Mouse (Mus musculus): ENCODE results near the gene Myh9. TPM values are rescaled to one million over a fixed set of nuclear protein-coding genes. Genes with fewer than 3 reads are reported as not detected.
A peak's percentile ranks its signal among the peaks of the same experiment; 100 is the strongest.

Myh9 gene
- polyA plus RNA-seq, 1 experiment = 64.1 TPM

DNA sequence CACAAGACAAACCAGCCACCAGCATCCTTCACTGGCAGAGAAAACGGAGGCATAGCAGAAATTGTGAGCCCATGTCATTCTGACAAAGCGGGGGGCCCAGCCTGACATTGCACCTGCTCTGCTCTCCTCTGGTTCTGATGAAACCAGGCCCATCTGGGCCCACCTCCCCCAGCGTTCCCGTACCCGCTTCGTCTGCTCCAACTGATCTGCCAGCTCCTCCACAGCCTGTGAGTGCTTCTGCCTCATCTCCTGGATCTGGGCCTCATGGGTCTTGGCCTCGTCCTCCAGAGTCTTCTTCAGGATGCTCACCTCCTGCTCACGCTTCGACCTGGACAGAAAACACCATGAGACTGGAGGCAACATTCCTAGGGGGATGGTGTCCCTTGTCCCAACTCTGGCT, 71.0 kb downstream of the Myh9 start:
- 89% methylated on average over 9 of the region's 9 CpGs for WGBS
- Histone ChIP-seq H3K36me3 (ENCODE audit: control insufficient read depth, insufficient read depth, low read length) (peaks cover 16% of the 10 kb centered on the region), H3K27ac (ENCODE audit: insufficient read depth, low read depth, low read length) (no peak overlapping the region), H3K27me3 (replicated peaks; ENCODE audit: control insufficient read depth, insufficient read depth, low read length) (no peaks in the 10 kb centered on the region), H3K4me3 (ENCODE audit: insufficient read depth, low read depth, low read length) (no peak overlapping the region), H3K4me1 (ENCODE audit: control insufficient read depth, insufficient read depth, low read length) (no peaks in the 10 kb centered on the region)
- no peak for TF ChIP-seq CTCF (conservative IDR thresholded peaks at IDR 0.05; ENCODE audit: insufficient read depth, insufficient read length, low read depth, low read length)
- no peak for TF ChIP-seq POLR2A (IDR thresholded peaks at IDR 0.05; ENCODE audit: low read depth, low read length)
- DNase-seq = no peak

GRCm38 (mm10) chr15:77770341-77770740, 71.6 kb downstream of the Myh9 start:
- Histone ChIP-seq H3K27ac (ENCODE audit: insufficient read depth, low read depth, low read length) (no peak overlapping the region), H3K36me3 (ENCODE audit: control insufficient read depth, insufficient read depth, low read length) (peaks cover 16% of the 10 kb centered on the region), H3K4me1 (ENCODE audit: control insufficient read depth, insufficient read depth, low read length) (no peaks in the 10 kb centered on the region), H3K27me3 (replicated peaks; ENCODE audit: control insufficient read depth, insufficient read depth, low read length) (no peaks in the 10 kb centered on the region), H3K4me3 (ENCODE audit: insufficient read depth, low read depth, low read length) (no peak overlapping the region)
- DNase-seq = peak; percentile 55
- 66% methylated on average over 5 of the region's 5 CpGs for WGBS
- TF ChIP-seq POLR2A (IDR thresholded peaks at IDR 0.05; ENCODE audit: low read depth, low read length) (no peak), CTCF (conservative IDR thresholded peaks at IDR 0.05; ENCODE audit: insufficient read depth, insufficient read length, low read depth, low read length) (no peak)

- TF ChIP-seq POLR2A (IDR thresholded peaks at IDR 0.05; ENCODE audit: low read depth, low read length) (no peak), CTCF (conservative IDR thresholded peaks at IDR 0.05; ENCODE audit: insufficient read depth, insufficient read length, low read depth, low read length) (no peak)
- 90% methylated on average over 11 of the region's 11 CpGs for WGBS
- Histone ChIP-seq H3K27me3 (replicated peaks; ENCODE audit: control insufficient read depth, insufficient read depth, low read length) (no peaks in the 10 kb centered on the region), H3K4me1 (ENCODE audit: control insufficient read depth, insufficient read depth, low read length) (no peaks in the 10 kb centered on the region), H3K36me3 (ENCODE audit: control insufficient read depth, insufficient read depth, low read length) (peaks cover 16% of the 10 kb centered on the region), H3K4me3 (ENCODE audit: insufficient read depth, low read depth, low read length) (no peak overlapping the region), H3K27ac (ENCODE audit: insufficient read depth, low read depth, low read length) (no peak overlapping the region)
- no peak for DNase-seq
Measured at GRCm38 (mm10) chr15:77766981-77767380, 75.0 kb downstream of the Myh9 start.

GRCm38 (mm10) chr15:77765484-77766093, 76.4 kb downstream of the Myh9 start:
- Histone ChIP-seq H3K27ac (ENCODE audit: insufficient read depth, low read depth, low read length) (no peak overlapping the region), H3K4me3 (ENCODE audit: insufficient read depth, low read depth, low read length) (no peak overlapping the region), H3K4me1 (ENCODE audit: control insufficient read depth, insufficient read depth, low read length) (no peaks in the 10 kb centered on the region), H3K36me3 (ENCODE audit: control insufficient read depth, insufficient read depth, low read length) (peaks cover 22% of the 10 kb centered on the region), H3K27me3 (replicated peaks; ENCODE audit: control insufficient read depth, insufficient read depth, low read length) (no peaks in the 10 kb centered on the region)
- no peak for TF ChIP-seq POLR2A (IDR thresholded peaks at IDR 0.05; ENCODE audit: low read depth, low read length)
- DNase-seq = no peak
- 81% methylated on average over 16 of the region's 16 CpGs for WGBS

- H3K27me3 ChIP-seq (replicated peaks; ENCODE audit: control insufficient read depth, insufficient read depth, low read length) = no peaks in the 10 kb centered on the region
- WGBS = 65% methylated on average over 13 of the region's 13 CpGs
- H3K27ac ChIP-seq (ENCODE audit: insufficient read depth, low read depth, low read length) = peak overlapping the region; percentile 45; the same call in 1 of the 2 replicates
- no peaks in the 10 kb centered on the region for H3K4me1 ChIP-seq (ENCODE audit: control insufficient read depth, insufficient read depth, low read length)
- no peak for TF ChIP-seq POLR2A (IDR thresholded peaks at IDR 0.05; ENCODE audit: low read depth, low read length)
- no peak for TF ChIP-seq CTCF (conservative IDR thresholded peaks at IDR 0.05; ENCODE audit: insufficient read depth, insufficient read length, low read depth, low read length)
- peak; percentile 77 for DNase-seq
- H3K36me3 ChIP-seq (ENCODE audit: control insufficient read depth, insufficient read depth, low read length) = peaks cover 22% of the 10 kb centered on the region
- H3K4me3 ChIP-seq (ENCODE audit: insufficient read depth, low read depth, low read length) = no peak overlapping the region
Measured at GRCm38 (mm10) chr15:77764391-77765006, 77.5 kb downstream of the Myh9 start.

GRCm38 (mm10) chr15:77763702-77764101, 78.3 kb downstream of the Myh9 start:
- no peak for TF ChIP-seq CTCF (conservative IDR thresholded peaks at IDR 0.05; ENCODE audit: insufficient read depth, insufficient read length, low read depth, low read length)
- no peak for TF ChIP-seq POLR2A (IDR thresholded peaks at IDR 0.05; ENCODE audit: low read depth, low read length)
- no peak for DNase-seq
- no peaks in the 10 kb centered on the region for H3K4me1 ChIP-seq (ENCODE audit: control insufficient read depth, insufficient read depth, low read length)
- WGBS = 71% methylated on average over 11 of the region's 11 CpGs
- H3K36me3 ChIP-seq (ENCODE audit: control insufficient read depth, insufficient read depth, low read length) = peaks cover 20% of the 10 kb centered on the region
- peak overlapping the region; percentile 45; the same call in 1 of the 2 replicates for H3K27ac ChIP-seq (ENCODE audit: insufficient read depth, low read depth, low read length)
- H3K4me3 ChIP-seq (ENCODE audit: insufficient read depth, low read depth, low read length) = no peak overlapping the region
- H3K27me3 ChIP-seq (replicated peaks; ENCODE audit: control insufficient read depth, insufficient read depth, low read length) = no peaks in the 10 kb centered on the region

DNA sequence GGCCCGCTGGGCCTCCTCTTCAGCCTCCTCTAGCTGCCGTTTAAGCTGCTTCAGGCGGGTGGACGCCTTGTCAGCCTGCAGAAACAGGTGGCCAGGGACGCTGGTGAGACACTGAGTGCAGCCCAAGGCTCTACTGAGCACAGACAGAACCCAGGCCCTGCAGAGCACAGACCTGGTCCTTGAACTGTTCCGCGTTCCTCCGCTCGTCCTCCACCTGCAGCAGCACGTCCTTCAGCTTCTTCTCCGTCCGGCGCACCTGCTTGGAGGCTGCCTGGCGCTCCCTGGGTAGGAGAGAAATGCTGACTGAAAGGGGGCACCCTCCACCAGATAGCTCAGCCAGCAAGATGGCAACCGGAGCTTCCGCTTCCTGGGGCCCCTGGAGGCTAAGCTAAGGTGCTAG, 78.9 kb downstream of the Myh9 start:
- no peak overlapping the region for H3K27ac ChIP-seq (ENCODE audit: insufficient read depth, low read depth, low read length)
- no peaks in the 10 kb centered on the region for H3K27me3 ChIP-seq (replicated peaks; ENCODE audit: control insufficient read depth, insufficient read depth, low read length)
- peaks cover 20% of the 10 kb centered on the region for H3K36me3 ChIP-seq (ENCODE audit: control insufficient read depth, insufficient read depth, low read length)
- 87% methylated on average over 16 of the region's 16 CpGs for WGBS
- TF ChIP-seq CTCF (conservative IDR thresholded peaks at IDR 0.05; ENCODE audit: insufficient read depth, insufficient read length, low read depth, low read length) (no peak), POLR2A (IDR thresholded peaks at IDR 0.05; ENCODE audit: low read depth, low read length) (no peak)
- no peaks in the 10 kb centered on the region for H3K4me1 ChIP-seq (ENCODE audit: control insufficient read depth, insufficient read depth, low read length)
- DNase-seq = no peak
- H3K4me3 ChIP-seq (ENCODE audit: insufficient read depth, low read depth, low read length) = no peak overlapping the region
